Mouse (Mus musculus) forebrain, embryonic 12.5 days (tissue): Measurements from ENCODE around the gene Il20. TPM values are rescaled to one million over a fixed set of nuclear protein-coding genes. Genes with fewer than 3 reads are reported as not detected.

ENCODE experiments used
- ATAC-seq: fragments of 200-750 bp; cut with Nextera tagmentation; 2 replicates; pipeline ENCODE4 v1.8.0; 2017; ENCODE audit warnings: moderate TSS enrichment; ENCODE audit not compliant: low FRiP score
- H3K27ac ChIP-seq: fragments of 300-500 bp; sonication (generic); 2 replicates; pipeline ENCODE4 v1.5.1; 2016; ENCODE audit warnings: mild to moderate bottlenecking
- H3K27me3 ChIP-seq: fragments of 300-500 bp; sonication (generic); 2 replicates; pipeline ENCODE4 v1.6.1; 2016; ENCODE audit warnings: mild to moderate bottlenecking
- H3K36me3 ChIP-seq: fragments of 300-500 bp; sonication (generic); replicated peaks from 2 replicates; pipeline ENCODE4 v1.6.1; 2016; ENCODE audit warnings: mild to moderate bottlenecking
- H3K4me1 ChIP-seq: fragments of 300-500 bp; sonication (generic); 2 replicates; pipeline ENCODE4 v1.6.1; 2016
- H3K4me2 ChIP-seq: fragments of 300-500 bp; sonication (generic); 2 replicates; pipeline ENCODE4 v1.6.1; 2016; ENCODE audit warnings: mild to moderate bottlenecking, moderate library complexity
- H3K4me3 ChIP-seq: fragments of 300-500 bp; sonication (generic); replicated peaks from 2 replicates; pipeline ENCODE4 v1.5.1; 2016; ENCODE audit warnings: mild to moderate bottlenecking
- H3K9ac ChIP-seq: fragments of 300-500 bp; sonication (generic); 2 replicates; pipeline ENCODE4 v1.6.1; 2016; ENCODE audit warnings: mild to moderate bottlenecking
- H3K9me3 ChIP-seq: fragments of 300-500 bp; sonication (generic); 2 replicates; pipeline ENCODE4 v1.6.1; 2016
- WGBS: fragments of 180-500 bp; shearing (Covaris S2); methylation state at CpG from one replicate; pipeline ENCODE4 v1.1.7; 2016; 5-methylcytosine and 5-hydroxymethylcytosine counted together
- polyA plus RNA-seq: library from polyadenylated mRNA; unstranded; fragments of >200 nt; fragmentation: Nextera tagmentation; extraction: Ambion mirVana; gene quantifications from 2 replicates; pipeline ENCODE4 v1.2.1, GENCODE M21; 2016

Il20 gene
- polyA plus RNA-seq, 1 experiment from 2014 or later = not detected

DNA sequence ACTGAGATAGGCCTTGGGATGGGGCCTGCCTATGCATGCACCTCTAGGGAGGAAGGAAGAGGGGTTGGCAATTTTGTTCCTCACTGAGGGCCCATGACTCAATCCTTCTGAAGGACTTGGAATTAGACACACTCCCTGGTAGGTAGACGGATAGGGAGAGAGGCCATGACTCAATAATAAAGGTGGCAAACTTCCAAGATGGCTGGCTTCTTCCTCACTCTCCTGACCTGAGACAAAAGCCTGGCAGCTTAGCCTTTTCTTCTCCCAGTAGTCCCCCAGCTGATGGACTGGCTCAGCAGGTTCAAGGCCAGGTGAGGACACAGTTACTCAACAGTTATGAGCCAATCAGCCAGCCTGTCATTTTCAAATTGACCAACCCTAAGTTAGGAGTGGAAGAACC lies 18.8 kb downstream of the Il20 start:
- 0 out of 2 replicates have a peak, but pooled peaks cover 2% of the 10 kb centered on the region for H3K4me1 ChIP-seq
- 89% methylated on average over 1 of the region's 1 CpGs for WGBS

DNA sequence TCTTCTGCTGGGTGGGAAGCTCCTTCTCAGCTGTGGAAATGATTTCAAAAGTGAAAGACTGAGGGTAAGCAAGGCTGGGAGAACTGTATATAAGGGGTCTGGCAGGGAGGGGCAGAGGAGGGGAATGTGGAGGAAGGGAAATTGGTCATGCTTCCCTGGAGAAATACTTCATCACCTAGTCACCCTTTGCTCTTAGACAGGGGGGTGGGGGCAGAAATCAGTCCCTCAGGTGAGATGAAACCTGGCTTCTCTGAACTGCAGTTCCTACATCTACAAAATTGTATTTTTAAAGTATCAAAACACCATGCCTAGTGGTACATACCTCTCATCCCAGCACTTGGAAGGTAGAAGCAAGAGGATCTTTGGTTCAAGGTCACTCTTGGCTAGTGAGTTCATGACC lies 23.9 kb downstream of the Il20 start, which contains the start of gene Il24:
Gene Il24, minus strand, starts transcription at position 101 of the 400 bp plus-strand sequence.
- no peak for ATAC-seq
- H3K27ac ChIP-seq = no peak within 1 kb of the TSS
- H3K9me3 ChIP-seq = no peaks in the 10 kb centered on the region
- no peak within 1 kb of the TSS for H3K4me2 ChIP-seq
- H3K4me3 ChIP-seq = no peak within 1 kb of the TSS
- H3K36me3 ChIP-seq = no peaks in the 10 kb centered on the region
- no peaks in the 10 kb centered on the region for H3K4me1 ChIP-seq
- 0 out of 2 replicates have a peak, but pooled peaks cover 2% of the 10 kb centered on the region for H3K27me3 ChIP-seq
- H3K9ac ChIP-seq = no peak within 1 kb of the TSS

More for the DNA sequence above, 18.8 kb downstream of the Il20 start:
- H3K4me3 ChIP-seq = no peak overlapping the region
- no peak for ATAC-seq
- H3K9ac ChIP-seq = no peak overlapping the region
- H3K27ac ChIP-seq = no peak overlapping the region
- no peaks in the 10 kb centered on the region for H3K36me3 ChIP-seq
- H3K4me2 ChIP-seq = no peak overlapping the region
- no peaks in the 10 kb centered on the region for H3K27me3 ChIP-seq
- no peaks in the 10 kb centered on the region for H3K9me3 ChIP-seq

DNA sequence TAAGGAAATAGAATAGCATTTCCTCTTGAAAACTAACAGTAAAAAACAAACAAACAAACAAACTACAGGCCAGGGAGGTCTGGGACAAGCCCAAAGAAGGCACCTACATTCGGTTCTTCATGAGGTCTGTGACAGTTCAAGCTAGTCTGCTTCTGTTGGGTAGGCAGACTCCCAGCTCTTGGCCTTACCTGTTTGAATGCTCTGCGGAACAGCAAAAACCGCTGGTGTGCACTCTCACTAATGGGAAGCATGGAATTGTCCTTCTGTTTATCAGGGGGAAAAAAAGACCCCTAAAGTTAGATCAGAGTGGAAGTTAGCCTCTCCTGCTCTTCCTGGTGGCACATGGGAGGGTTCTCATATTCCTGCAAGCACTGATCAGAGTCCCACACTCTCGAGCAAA lies 28.1 kb downstream of the Il20 start:
- H3K27me3 ChIP-seq = peaks cover 26% of the 10 kb centered on the region
- no peaks in the 10 kb centered on the region for H3K36me3 ChIP-seq
- no peaks in the 10 kb centered on the region for H3K9me3 ChIP-seq
- ATAC-seq = no peak
- 88% methylated on average over 4 of the region's 4 CpGs for WGBS
- peaks cover 4% of the 10 kb centered on the region for H3K4me1 ChIP-seq
- H3K4me3 ChIP-seq = no peak overlapping the region
- H3K9ac ChIP-seq = no peak overlapping the region
- no peak overlapping the region for H3K27ac ChIP-seq
- no peak overlapping the region for H3K4me2 ChIP-seq

DNA sequence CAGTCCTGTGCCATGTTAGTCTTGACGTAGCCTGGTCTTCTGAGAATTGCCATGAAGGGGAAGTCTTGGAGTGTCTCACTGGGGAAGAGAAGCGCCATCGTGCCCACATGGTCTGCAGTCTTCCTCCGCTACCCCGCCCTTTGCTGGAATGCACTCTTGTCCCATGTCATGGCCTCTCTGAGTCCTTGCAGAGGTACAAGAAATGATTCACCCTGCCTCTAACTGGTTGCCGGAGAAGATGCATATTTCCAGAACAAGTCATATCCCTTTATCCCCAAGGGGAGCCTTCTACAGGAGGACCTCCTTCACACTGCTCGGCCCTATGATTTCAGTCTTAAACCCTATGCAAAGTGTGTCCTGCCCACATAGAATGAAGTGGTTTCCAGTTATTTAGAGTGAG lies 31.3 kb downstream of the Il20 start:
- H3K4me3 ChIP-seq = no peak overlapping the region
- WGBS = 92% methylated on average over 7 of the region's 7 CpGs
- ATAC-seq = no peak

DNA sequence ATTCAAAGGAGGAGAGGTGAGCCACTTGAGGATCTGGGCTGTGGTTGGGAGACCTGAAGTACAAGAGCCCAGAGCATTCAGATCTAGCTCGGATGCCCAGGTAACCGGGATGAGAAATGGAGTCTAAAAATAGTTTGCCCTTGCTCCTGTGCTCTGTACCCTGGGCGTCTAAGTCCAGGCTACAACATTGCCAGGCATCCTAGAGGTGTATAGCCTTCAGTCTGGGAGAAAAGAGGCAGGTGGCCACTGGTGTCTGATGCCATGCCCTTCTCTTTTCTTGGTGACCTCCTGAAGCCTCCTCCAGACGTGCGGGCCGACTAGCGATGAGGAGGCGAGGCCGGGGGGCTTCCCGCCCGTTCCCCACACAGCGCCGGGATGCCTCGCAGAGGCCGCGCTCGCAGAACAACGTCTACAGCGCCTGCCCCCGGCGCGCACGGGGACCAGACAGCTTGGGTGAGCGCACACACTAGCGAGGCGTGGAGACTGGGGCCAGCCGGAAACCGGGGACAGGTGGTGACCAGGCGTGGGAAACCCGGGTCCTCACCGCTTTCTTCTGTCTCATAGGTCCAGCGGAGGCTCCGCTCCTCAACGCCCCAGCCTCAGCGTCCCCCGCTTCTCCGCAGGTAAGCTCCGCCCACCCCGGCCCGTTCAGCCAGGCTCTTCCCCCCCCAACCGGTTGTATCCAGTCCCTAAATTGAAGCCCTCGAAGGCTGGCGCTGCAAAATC lies 33.2 kb downstream of the Il20 start:
- H3K9ac ChIP-seq = peak overlapping the region; percentile 52

More for the DNA sequence above, 31.3 kb downstream of the Il20 start:
- Histone ChIP-seq H3K27me3 (peaks cover 36% of the 10 kb centered on the region), H3K9ac (no peak overlapping the region), H3K4me1 (peaks cover 8% of the 10 kb centered on the region), H3K27ac (no peak overlapping the region), H3K36me3 (no peaks in the 10 kb centered on the region), H3K9me3 (no peaks in the 10 kb centered on the region), H3K4me2 (no peak overlapping the region)

DNA sequence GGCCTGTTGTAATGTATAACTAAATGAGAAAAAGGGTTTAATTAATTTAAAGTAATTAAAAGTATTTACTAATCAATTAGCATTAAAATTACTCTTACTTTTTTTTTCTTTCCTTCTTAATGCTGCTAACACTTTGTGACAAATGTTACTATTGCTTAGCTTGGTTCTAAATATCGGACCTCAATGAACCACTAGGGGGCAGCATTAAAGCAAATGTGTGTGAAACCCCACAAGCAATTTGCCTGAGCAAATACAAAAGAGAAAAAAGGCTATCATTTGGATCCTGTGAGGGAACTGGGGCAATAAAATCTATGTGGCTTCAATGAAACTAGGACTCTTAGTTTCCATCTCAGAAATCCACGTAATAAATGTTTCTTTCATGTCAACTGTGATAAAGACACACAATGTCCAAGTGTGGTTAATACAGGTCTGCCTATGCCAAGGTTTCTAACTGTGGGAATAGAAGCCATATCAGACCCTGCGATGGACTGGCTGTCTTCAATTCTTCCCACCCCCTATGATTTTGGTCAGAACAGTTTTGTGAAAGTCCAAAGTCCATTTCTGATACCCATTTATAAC lies 34.2 kb downstream of the Il20 start:
- 21% methylated on average over 3 of the region's 3 CpGs for WGBS
- no peak for ATAC-seq
- Histone ChIP-seq H3K4me3 (no peak overlapping the region), H3K27me3 (peaks cover 32% of the 10 kb centered on the region), H3K27ac (no peak overlapping the region), H3K4me1 (peaks cover 8% of the 10 kb centered on the region), H3K4me2 (no peak overlapping the region), H3K9me3 (no peaks in the 10 kb centered on the region), H3K9ac (no peak overlapping the region), H3K36me3 (no peaks in the 10 kb centered on the region)

More for the DNA sequence above, 33.2 kb downstream of the Il20 start:
- Histone ChIP-seq H3K27ac (no peak overlapping the region), H3K27me3 (peaks cover 36% of the 10 kb centered on the region), H3K4me3 (peak overlapping the region; percentile 46), H3K9me3 (no peaks in the 10 kb centered on the region), H3K36me3 (no peaks in the 10 kb centered on the region), H3K4me1 (peaks cover 8% of the 10 kb centered on the region), H3K4me2 (peak overlapping the region; percentile 95)
- 2% methylated on average over 43 of the region's 43 CpGs for WGBS
- peak; percentile 67 for ATAC-seq

DNA sequence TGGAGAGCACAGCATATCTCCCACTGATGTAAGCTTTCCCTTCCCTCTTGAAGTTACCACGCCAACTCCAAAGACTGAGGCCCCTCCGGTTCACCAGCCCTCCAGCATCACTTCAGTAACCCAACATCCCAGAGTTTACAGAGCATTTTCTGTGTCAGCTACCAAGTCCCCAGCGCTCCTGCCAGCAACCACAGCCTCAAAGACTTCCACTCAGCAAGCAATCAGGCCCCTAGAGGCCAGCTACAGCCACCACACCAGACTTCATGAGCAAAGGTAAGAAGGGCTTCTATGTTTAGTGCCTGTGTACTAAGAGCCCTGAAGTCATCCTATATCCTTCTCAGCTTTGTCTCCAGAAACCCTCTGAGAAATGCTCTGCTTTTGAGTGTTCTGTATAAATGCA lies 35.3 kb downstream of the Il20 start:
- Histone ChIP-seq H3K9ac (no peak overlapping the region), H3K27ac (no peak overlapping the region), H3K9me3 (no peaks in the 10 kb centered on the region), H3K4me2 (no peak overlapping the region), H3K27me3 (peaks cover 32% of the 10 kb centered on the region), H3K36me3 (no peaks in the 10 kb centered on the region), H3K4me3 (no peak overlapping the region), H3K4me1 (peaks cover 8% of the 10 kb centered on the region)
- WGBS = 79% methylated on average over 3 of the region's 3 CpGs
- no peak for ATAC-seq

DNA sequence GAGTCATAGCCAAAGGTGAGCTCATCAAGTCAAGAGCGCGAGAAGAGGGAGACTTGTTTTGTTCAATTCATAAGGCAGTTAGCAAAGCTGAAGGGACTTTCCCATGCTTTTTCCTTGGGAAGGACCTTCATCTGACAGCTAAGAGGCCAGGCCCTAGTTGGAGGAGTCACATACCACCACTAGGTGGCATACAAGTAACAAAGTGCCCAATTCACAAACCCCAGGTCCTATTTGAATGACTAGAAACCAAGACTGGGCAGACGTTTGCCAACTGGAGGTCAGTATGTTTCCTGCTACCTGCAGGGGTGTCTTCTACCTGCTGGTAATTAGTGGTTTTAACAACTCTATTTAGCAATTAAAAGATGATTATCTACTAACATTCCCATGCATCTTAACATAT lies 36.1 kb downstream of the Il20 start:
- 47% methylated on average over 3 of the region's 3 CpGs for WGBS
- peaks cover 28% of the 10 kb centered on the region for H3K27me3 ChIP-seq
- H3K4me1 ChIP-seq = peaks cover 8% of the 10 kb centered on the region
- H3K4me3 ChIP-seq = no peak overlapping the region
- no peak overlapping the region for H3K4me2 ChIP-seq
- no peaks in the 10 kb centered on the region for H3K36me3 ChIP-seq
- ATAC-seq = no peak
- H3K9me3 ChIP-seq = no peaks in the 10 kb centered on the region
- no peak overlapping the region for H3K9ac ChIP-seq
- no peak overlapping the region for H3K27ac ChIP-seq

DNA sequence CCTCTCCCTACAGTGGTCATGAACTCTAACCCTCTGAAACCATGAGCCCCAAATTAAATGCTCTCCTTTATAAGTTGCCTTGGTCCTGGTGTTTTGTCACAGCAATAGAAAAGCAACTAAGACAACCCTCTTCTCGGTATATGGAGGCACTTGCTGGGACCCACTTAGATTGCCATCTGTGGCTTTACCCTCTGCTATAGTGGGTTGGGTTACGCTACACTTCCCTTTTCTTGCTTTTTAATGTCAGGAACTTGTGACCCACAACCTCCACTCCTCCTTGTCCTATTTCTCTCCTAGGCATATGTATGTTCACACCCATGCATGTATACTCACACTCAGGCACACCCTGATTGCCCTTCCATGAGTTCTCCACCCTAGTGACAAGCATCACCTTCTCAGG lies 38.3 kb downstream of the Il20 start:
- no peaks in the 10 kb centered on the region for H3K36me3 ChIP-seq
- no peak for ATAC-seq
- WGBS = 83% methylated on average over 2 of the region's 2 CpGs
- peaks cover 8% of the 10 kb centered on the region for H3K27me3 ChIP-seq
- no peak overlapping the region for H3K27ac ChIP-seq
- H3K4me3 ChIP-seq = no peak overlapping the region
- peaks cover 1% of the 10 kb centered on the region for H3K4me1 ChIP-seq
- H3K9me3 ChIP-seq = no peaks in the 10 kb centered on the region
- H3K4me2 ChIP-seq = no peak overlapping the region
- H3K9ac ChIP-seq = no peak overlapping the region

DNA sequence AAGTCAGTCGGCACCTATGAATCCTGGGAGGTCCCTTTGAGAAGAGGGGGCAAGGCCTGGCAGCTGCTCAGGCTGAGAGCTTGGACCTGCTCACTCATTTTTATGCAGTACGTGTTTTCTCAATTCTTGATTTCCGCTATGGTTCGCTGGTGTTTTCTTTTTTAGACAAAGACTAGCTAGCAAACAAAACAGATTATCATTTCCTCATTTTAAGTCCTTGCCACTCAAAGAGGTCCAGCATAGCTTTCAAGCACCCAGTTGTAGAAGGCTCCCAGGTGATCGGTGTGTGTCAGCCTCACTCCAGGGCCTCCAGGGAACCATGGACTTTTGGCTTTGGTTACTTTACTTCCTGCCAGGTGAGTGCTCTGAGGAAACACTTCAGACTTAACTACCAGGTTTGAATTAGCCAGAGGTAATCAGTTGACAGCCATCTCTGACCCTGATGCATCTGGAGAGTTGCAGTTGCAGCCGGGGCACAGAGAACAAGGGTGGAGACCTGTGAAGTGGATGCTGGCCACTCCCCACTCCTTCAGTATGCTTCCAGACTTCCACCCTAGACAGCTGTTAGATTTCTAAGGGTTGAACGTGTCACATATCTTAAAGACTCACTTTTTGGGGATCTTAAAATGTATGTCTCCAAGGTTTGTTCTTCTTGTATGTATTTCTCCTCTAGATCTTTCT lies 45.6 kb downstream of the Il20 start, which contains the start of gene Fcmr:
Gene Fcmr, plus strand, starts transcription at position 129 of the 681 bp plus-strand sequence.
- Histone ChIP-seq H3K4me1 (no peaks in the 10 kb centered on the region), H3K27ac (no peak within 1 kb of the TSS), H3K9me3 (no peaks in the 10 kb centered on the region), H3K4me3 (no peak within 1 kb of the TSS), H3K4me2 (no peak within 1 kb of the TSS), H3K36me3 (no peaks in the 10 kb centered on the region), H3K9ac (no peak within 1 kb of the TSS), H3K27me3 (no peaks in the 10 kb centered on the region)
- WGBS = 81% methylated on average over 7 of the region's 7 CpGs
- no peak for ATAC-seq

DNA sequence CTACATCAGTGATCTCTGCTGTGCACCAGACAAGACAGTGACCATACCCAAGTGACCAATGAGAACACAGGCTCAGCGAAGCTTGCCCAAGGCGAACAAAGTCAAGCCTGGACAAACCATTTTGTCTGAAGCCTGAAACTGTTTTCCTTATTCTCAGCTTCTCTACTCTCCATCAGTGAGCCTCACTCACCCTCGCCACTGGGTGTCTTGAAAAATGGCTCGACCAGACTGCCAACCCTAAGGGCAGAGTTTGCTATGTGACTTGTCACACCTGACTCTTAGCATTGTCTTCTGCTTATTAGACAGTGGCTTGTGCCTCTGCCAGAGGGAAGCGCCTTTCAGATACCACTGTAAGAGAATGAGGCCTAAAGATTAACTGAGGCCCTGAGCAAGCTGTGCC lies 46.5 kb downstream of the Il20 start:
- no peak overlapping the region for H3K9ac ChIP-seq
- H3K4me3 ChIP-seq = no peak overlapping the region
- no peak overlapping the region for H3K27ac ChIP-seq
- no peaks in the 10 kb centered on the region for H3K4me1 ChIP-seq
- H3K27me3 ChIP-seq = no peaks in the 10 kb centered on the region
- 90% methylated on average over 5 of the region's 5 CpGs for WGBS
- no peaks in the 10 kb centered on the region for H3K36me3 ChIP-seq
- no peaks in the 10 kb centered on the region for H3K9me3 ChIP-seq
- no peak overlapping the region for H3K4me2 ChIP-seq
- ATAC-seq = no peak

DNA sequence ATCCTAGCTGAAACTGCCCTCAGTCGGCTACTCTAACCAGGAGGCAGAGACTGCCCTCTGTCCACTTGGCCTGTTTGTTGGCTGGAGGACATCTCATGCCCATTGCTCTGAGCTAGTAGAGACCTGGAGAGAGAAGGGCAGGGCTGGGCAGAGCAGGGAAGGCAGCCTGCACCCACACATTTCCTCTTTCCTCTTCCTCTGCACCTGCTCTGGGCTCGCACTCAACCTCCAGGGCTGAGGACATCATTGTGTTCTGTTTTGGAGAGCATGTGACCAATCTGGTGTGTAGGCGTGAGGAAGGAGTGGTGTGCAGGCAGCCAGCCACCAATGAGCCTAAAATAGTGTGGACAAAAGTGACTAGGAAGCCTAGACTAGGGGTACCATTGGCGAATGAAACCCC lies 47.0 kb downstream of the Il20 start:
- Histone ChIP-seq H3K9me3 (no peaks in the 10 kb centered on the region), H3K4me3 (no peak overlapping the region), H3K4me2 (no peak overlapping the region), H3K27me3 (no peaks in the 10 kb centered on the region), H3K27ac (no peak overlapping the region), H3K9ac (no peak overlapping the region), H3K4me1 (no peaks in the 10 kb centered on the region), H3K36me3 (no peaks in the 10 kb centered on the region)
- ATAC-seq = no peak
- WGBS = 91% methylated on average over 4 of the region's 4 CpGs
